ENCODE assay signal across 28 mouse cellular contexts in genomic region chr14:21470386-21470785, GRCm38 (mm10). TPM values are rescaled to one million over a fixed set of nuclear protein-coding genes. Genes with fewer than 3 reads are reported as not detected.
DNase-seq lines count a peak whose midpoint lies in the region; TF ChIP-seq lines count a peak whose summit lies in the region.
"Had no signal": no experiment of that assay in that cellular context is flagged by ENCODE, and none has a peak within 500 bp of the region (broad histone marks: within the 10 kb centered on the region; RNA-seq: fewer than 3 reads in every experiment).

No protein-coding gene starts in this region.

- H3K4me3 ChIP-seq in ES-E14 (ENCODE audit: insufficient read depth in 1 of 2, low read depth in 1 of 2, low read length in 2 of 2, poor library complexity in 1 of 2, severe bottlenecking in 1 of 2): no peak overlapping the region
- no peak overlapping the region for H3K4me3 ChIP-seq in cerebellum, adult 2 months (replicated peaks; ENCODE audit: insufficient read depth, low read depth, low read length)
- H3K4me3 ChIP-seq: embryonic facial prominence, embryonic 10.5 days; embryonic facial prominence, embryonic 13.5 days; forebrain, embryonic 10.5 days; forebrain, embryonic 13.5 days; heart, adult 2 months; heart, embryonic 10.5 days; heart, embryonic 13.5 days had no signal

- peak; percentile 15 for DNase-seq in urinary bladder, postnatal 14 days (ENCODE audit: low spot score)
- DNase-seq in urinary bladder, postnatal 10 days (ENCODE audit: low spot score): no peak
- no peak for DNase-seq in ES-E14 (ENCODE audit: low read depth, low spot score)
- peak; percentile 32 for DNase-seq in thymus, postnatal 14 days
- DNase-seq in frontal cortex, postnatal 25 days (ENCODE audit: low spot score in 2 of 2): no peak
- no peak for DNase-seq in spleen, adult 18-20 months
- DNase-seq in cerebellum, adult 2 months: no peak
- DNase-seq: adrenal gland, adult 2 months; adrenal gland, postnatal 14 days; cerebellum, adult 11 months; cerebellum, adult 8-10 months; cerebellum, postnatal 10 days; cerebellum, postnatal 36 days; embryo, embryonic 11 days; forebrain, postnatal 0 days; gastrocnemius, postnatal 10 days; gastrocnemius, postnatal 36 days; heart, adult 2 months; heart, postnatal 14 days; heart, postnatal 4 days had no signal

- in situ Hi-C loops in ES-E14 (cut with MboI; ENCODE audit: low sequenced_read_pairs in 2 of 2, unreplicated experiment in 2 of 2): no loop called here

- H3K4me1 ChIP-seq in ES-E14 (ENCODE audit: control insufficient read depth in 2 of 2, insufficient read depth in 2 of 2, low read length in 2 of 2, poor library complexity in 1 of 2): peaks cover 22% of the 10 kb centered on the region in 2 experiments
- no peaks in the 10 kb centered on the region for H3K4me1 ChIP-seq in cerebellum, adult 2 months (ENCODE audit: control insufficient read depth, insufficient read depth, low read length)
- H3K4me1 ChIP-seq: embryonic facial prominence, embryonic 13.5 days; forebrain, embryonic 10.5 days; forebrain, embryonic 13.5 days had no signal

- no peaks in the 10 kb centered on the region for H3K36me3 ChIP-seq in ES-E14 (ENCODE audit: control insufficient read depth, insufficient read depth, low read length, poor library complexity, severe bottlenecking)
- H3K36me3 ChIP-seq: embryonic facial prominence, embryonic 10.5 days; embryonic facial prominence, embryonic 13.5 days; forebrain, embryonic 10.5 days; heart, embryonic 10.5 days; heart, embryonic 13.5 days had no signal

- H3K9me3 ChIP-seq in ES-E14 (ENCODE audit: control insufficient read depth, insufficient read depth, low read depth, low read length): no peaks in the 10 kb centered on the region
- H3K9me3 ChIP-seq: embryonic facial prominence, embryonic 10.5 days; embryonic facial prominence, embryonic 13.5 days; forebrain, embryonic 10.5 days; forebrain, embryonic 13.5 days; heart, embryonic 10.5 days had no signal

- TF ChIP-seq POLR2A in cerebellum, adult 2 months (IDR thresholded peaks at IDR 0.05; ENCODE audit: borderline replicate concordance, insufficient read depth, low read length): no peak

- 91% methylated on average over 5 of the region's 5 CpGs for WGBS in cerebellum, adult 2 months

- no peak overlapping the region for H3K9ac ChIP-seq in ES-E14 (ENCODE audit: insufficient read depth, low read depth, low read length, poor library complexity, severe bottlenecking)
- H3K9ac ChIP-seq: embryonic facial prominence, embryonic 13.5 days; forebrain, embryonic 13.5 days; forebrain, postnatal 0 days; heart, embryonic 13.5 days; hindbrain, embryonic 14.5 days had no signal

- no peaks in the 10 kb centered on the region; the same call in 1 of the 2 replicates for H3K27me3 ChIP-seq in cerebellum, adult 2 months (ENCODE audit: control insufficient read depth, insufficient read depth, low read length)
- H3K27me3 ChIP-seq: embryonic facial prominence, embryonic 13.5 days; forebrain, embryonic 13.5 days; heart, embryonic 13.5 days had no signal

- TF ChIP-seq CTCF in cerebellum, adult 2 months (IDR thresholded peaks at IDR 0.05; ENCODE audit: borderline replicate concordance, insufficient read depth, low read depth, low read length): no peak

- H3K27ac ChIP-seq in ES-E14 (ENCODE audit: insufficient read depth, low read depth, low read length, poor library complexity, severe bottlenecking): peak overlapping the region; percentile 29; the same call in 1 of the 2 replicates
- no peak overlapping the region for H3K27ac ChIP-seq in cerebellum, adult 2 months (ENCODE audit: insufficient read depth, low read length)
- H3K27ac ChIP-seq: embryonic facial prominence, embryonic 10.5 days; embryonic facial prominence, embryonic 13.5 days; forebrain, embryonic 10.5 days; forebrain, embryonic 13.5 days; heart, adult 2 months; heart, embryonic 10.5 days; heart, embryonic 13.5 days; hindbrain, embryonic 14.5 days; hindbrain, postnatal 0 days had no signal

TF ChIP-seq in ES-E14, 5 proteins besides CTCF, POLR2A, EP300 and RAD21:
- TF ChIP-seq ZNF384 (IDR thresholded peaks at IDR 0.05; ENCODE audit: low read depth, low read length) (no peak), ZC3H11A (IDR thresholded peaks at IDR 0.05; ENCODE audit: borderline replicate concordance, low read depth, low read length) (no peak), CHD2 (IDR thresholded peaks at IDR 0.05; ENCODE audit: low read depth, low read length) (no peak), MAFK (IDR thresholded peaks at IDR 0.05; ENCODE audit: insufficient read depth, low read depth, low read length) (no peak), HCFC1 (IDR thresholded peaks at IDR 0.05; ENCODE audit: borderline replicate concordance, insufficient read depth, low read length) (no peak)
TF ChIP-seq in ES-E14: peak in this region for 0.

RNA-seq across cellular contexts. Expression of gene Kat6b, which starts 10.8 kb away (rescaled TPM):
- total RNA-seq in ES-E14 (2012; rRNA removed): 172 and 204 TPM in 2 replicates
- 22.5 and 24.7 TPM in 2 replicates for polyA plus RNA-seq in cerebellum, adult 2 months (2012; rRNA removed)

Comparison
In these comparisons a context has a peak if more than half of its experiments do, and no peak if none do; other contexts are left out.
1. DNase-seq: peak in urinary bladder, postnatal 14 days (single experiment) and thymus, postnatal 14 days (single experiment); none in urinary bladder, postnatal 10 days (single experiment), ES-E14 (single experiment), frontal cortex, postnatal 25 days (0 of 2), spleen, adult 18-20 months (0 of 2) and cerebellum, adult 2 months (0 of 2).